Mouse (Mus musculus): ENCODE results near the gene C1ql2. TPM values are rescaled to one million over a fixed set of nuclear protein-coding genes. Genes with fewer than 3 reads are reported as not detected.

The C1ql2 gene
- total and polyA plus RNA-seq, 2 experiments from 2014 or later = 24.1 to 27.2 TPM

DNA sequence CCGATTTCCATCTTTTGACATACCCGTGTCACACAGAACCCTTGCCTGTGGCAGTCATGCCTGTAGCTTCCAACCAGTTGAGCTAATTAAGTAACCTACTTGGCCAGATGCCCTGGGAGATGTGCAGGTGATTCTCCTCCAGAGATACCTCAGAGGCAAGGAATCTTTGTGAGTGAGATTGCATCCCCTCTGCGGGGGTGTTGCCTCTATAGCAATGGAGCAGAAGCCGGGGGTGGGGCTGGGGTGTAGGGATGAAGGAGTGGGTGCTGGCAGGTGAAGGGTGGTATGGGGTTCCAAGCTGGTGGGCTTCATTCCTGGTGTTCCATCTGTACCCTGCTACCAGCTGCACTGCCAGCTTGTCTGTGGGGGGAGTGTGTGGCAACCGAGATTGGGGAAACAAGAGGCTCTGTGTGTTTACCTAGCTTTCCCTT lies 17.2 kb upstream of the C1ql2 start:
- ATAC-seq (ENCODE audit: low FRiP score) = no peak

DNA sequence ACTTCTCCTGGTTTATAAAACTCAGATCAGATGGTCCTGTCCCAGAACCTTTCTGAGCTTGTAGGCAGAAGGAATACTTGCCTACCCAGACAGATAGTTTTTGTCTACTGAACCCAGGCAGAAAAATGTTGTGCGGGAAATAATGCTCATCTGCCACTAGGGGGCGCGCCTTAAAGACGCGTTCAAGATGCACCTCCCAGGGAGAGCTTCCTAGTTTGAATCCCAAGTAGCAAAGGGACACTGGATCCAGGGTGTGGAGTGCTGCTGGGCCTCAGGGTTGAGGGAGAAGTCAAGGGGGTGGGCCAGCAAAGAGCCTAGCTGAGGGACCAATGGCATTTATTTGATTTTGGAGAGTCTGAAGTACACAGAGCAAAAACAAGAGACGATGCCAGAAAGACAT lies 12.7 kb upstream of the C1ql2 start:
- Histone ChIP-seq H3K4me1 (ENCODE audit: insufficient read depth, low read length) (no peaks in the 10 kb centered on the region), H3K4me3 (ENCODE audit: low read depth, low read length) (no peak overlapping the region), H3K9ac (replicated peaks; ENCODE audit: low read length, poor library complexity, severe bottlenecking) (no peak overlapping the region), H3K9me3 (ENCODE audit: low read length) (no peaks in the 10 kb centered on the region), H3K36me3 (ENCODE audit: insufficient read depth, low read length) (no peaks in the 10 kb centered on the region), H3K4me2 (ENCODE audit: low read depth, low read length, poor library complexity, severe bottlenecking) (no peak overlapping the region), H3K27ac (ENCODE audit: low read depth, low read length) (no peak overlapping the region), H3K27me3 (ENCODE audit: insufficient read depth, low read length) (0 out of 2 replicates have a peak, but pooled peaks cover 4% of the 10 kb centered on the region)
- 19% methylated on average over 6 of the region's 6 CpGs for WGBS
- ATAC-seq (ENCODE audit: low FRiP score) (no peak), DNase-seq (ENCODE audit: low spot score) (peak; percentile 65)
- peak; percentile 76 for TF ChIP-seq CTCF (IDR thresholded peaks at IDR 0.05)

More for the DNA sequence above, 17.2 kb upstream of the C1ql2 start:
- Histone ChIP-seq H3K4me1 (ENCODE audit: insufficient read depth, low read length) (no peaks in the 10 kb centered on the region), H3K4me2 (ENCODE audit: low read depth, low read length, poor library complexity, severe bottlenecking) (no peak overlapping the region), H3K36me3 (ENCODE audit: insufficient read depth, low read length) (no peaks in the 10 kb centered on the region), H3K9me3 (ENCODE audit: low read length) (no peaks in the 10 kb centered on the region), H3K4me3 (ENCODE audit: low read depth, low read length) (no peak overlapping the region), H3K27me3 (ENCODE audit: insufficient read depth, low read length) (no peaks in the 10 kb centered on the region), H3K27ac (ENCODE audit: low read depth, low read length) (no peak overlapping the region), H3K9ac (replicated peaks; ENCODE audit: low read length, poor library complexity, severe bottlenecking) (no peak overlapping the region)
- no peak for DNase-seq (ENCODE audit: low spot score)
- no peak for TF ChIP-seq CTCF (IDR thresholded peaks at IDR 0.05)
- WGBS = 88% methylated on average over 5 of the region's 5 CpGs

GRCm38 (mm10) chr1:120328212-120328611 lies 12.2 kb upstream of the C1ql2 start:
- H3K9me3 ChIP-seq (ENCODE audit: low read length) = no peaks in the 10 kb centered on the region
- H3K27me3 ChIP-seq (ENCODE audit: insufficient read depth, low read length) = 0 out of 2 replicates have a peak, but pooled peaks cover 4% of the 10 kb centered on the region
- H3K27ac ChIP-seq (ENCODE audit: low read depth, low read length) = no peak overlapping the region
- no peaks in the 10 kb centered on the region for H3K4me1 ChIP-seq (ENCODE audit: insufficient read depth, low read length)
- no peak overlapping the region for H3K4me3 ChIP-seq (ENCODE audit: low read depth, low read length)
- H3K9ac ChIP-seq (replicated peaks; ENCODE audit: low read length, poor library complexity, severe bottlenecking) = no peak overlapping the region
- H3K4me2 ChIP-seq (ENCODE audit: low read depth, low read length, poor library complexity, severe bottlenecking) = no peak overlapping the region
- no peak for TF ChIP-seq CTCF (IDR thresholded peaks at IDR 0.05)
- DNase-seq (ENCODE audit: low spot score) (no peak), ATAC-seq (ENCODE audit: low FRiP score) (no peak)
- no peaks in the 10 kb centered on the region for H3K36me3 ChIP-seq (ENCODE audit: insufficient read depth, low read length)
- WGBS = 54% methylated on average over 1 of the region's 1 CpGs

GRCm38 (mm10) chr1:120331841-120332240 lies 8.5 kb upstream of the C1ql2 start:
- no peak overlapping the region for H3K9ac ChIP-seq (replicated peaks; ENCODE audit: low read length, poor library complexity, severe bottlenecking)
- DNase-seq (ENCODE audit: low spot score) (no peak), ATAC-seq (ENCODE audit: low FRiP score) (no peak)
- no peak for TF ChIP-seq CTCF (IDR thresholded peaks at IDR 0.05)
- H3K27me3 ChIP-seq (ENCODE audit: insufficient read depth, low read length) = 0 out of 2 replicates have a peak, but pooled peaks cover 4% of the 10 kb centered on the region
- WGBS = 53% methylated on average over 6 of the region's 6 CpGs
- H3K4me3 ChIP-seq (ENCODE audit: low read depth, low read length) = no peak overlapping the region
- no peaks in the 10 kb centered on the region for H3K36me3 ChIP-seq (ENCODE audit: insufficient read depth, low read length)
- H3K9me3 ChIP-seq (ENCODE audit: low read length) = no peaks in the 10 kb centered on the region
- no peaks in the 10 kb centered on the region for H3K4me1 ChIP-seq (ENCODE audit: insufficient read depth, low read length)
- no peak overlapping the region for H3K27ac ChIP-seq (ENCODE audit: low read depth, low read length)
- no peak overlapping the region for H3K4me2 ChIP-seq (ENCODE audit: low read depth, low read length, poor library complexity, severe bottlenecking)

- no peaks in the 10 kb centered on the region for H3K36me3 ChIP-seq (ENCODE audit: insufficient read depth, low read length)
- WGBS = 37% methylated on average over 7 of the region's 7 CpGs
- no peak overlapping the region for H3K9ac ChIP-seq (replicated peaks; ENCODE audit: low read length, poor library complexity, severe bottlenecking)
- DNase-seq (ENCODE audit: low spot score) (no peak), ATAC-seq (ENCODE audit: low FRiP score) (no peak)
- H3K4me2 ChIP-seq (ENCODE audit: low read depth, low read length, poor library complexity, severe bottlenecking) = no peak overlapping the region
- H3K27ac ChIP-seq (ENCODE audit: low read depth, low read length) = no peak overlapping the region
- peaks cover 54% of the 10 kb centered on the region for H3K27me3 ChIP-seq (ENCODE audit: insufficient read depth, low read length)
- peak; percentile 61 for TF ChIP-seq CTCF (IDR thresholded peaks at IDR 0.05)
- no peaks in the 10 kb centered on the region for H3K4me1 ChIP-seq (ENCODE audit: insufficient read depth, low read length)
- H3K9me3 ChIP-seq (ENCODE audit: low read length) = no peaks in the 10 kb centered on the region
- H3K4me3 ChIP-seq (ENCODE audit: low read depth, low read length) = no peak overlapping the region
Observed at GRCm38 (mm10) chr1:120337970-120338369, 2.4 kb upstream of the C1ql2 start.

DNA sequence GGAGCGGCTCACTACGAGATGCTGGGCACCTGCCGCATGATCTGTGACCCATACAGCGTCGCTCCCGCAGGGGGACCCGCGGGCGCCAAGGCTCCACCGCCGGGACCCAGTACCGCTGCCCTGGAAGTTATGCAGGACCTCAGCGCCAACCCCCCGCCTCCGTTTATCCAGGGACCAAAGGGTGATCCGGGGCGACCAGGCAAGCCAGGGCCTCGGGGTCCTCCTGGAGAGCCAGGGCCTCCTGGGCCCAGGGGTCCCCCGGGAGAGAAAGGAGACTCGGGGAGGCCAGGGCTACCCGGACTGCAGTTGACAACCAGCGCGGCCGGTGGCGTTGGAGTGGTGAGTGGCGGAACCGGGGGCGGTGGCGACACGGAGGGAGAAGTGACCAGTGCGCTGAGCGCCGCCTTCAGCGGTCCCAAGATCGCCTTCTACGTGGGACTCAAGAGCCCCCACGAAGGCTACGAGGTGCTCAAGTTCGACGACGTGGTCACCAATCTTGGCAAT lies 842 bp downstream of the C1ql2 start:
- Histone ChIP-seq H3K4me3 (ENCODE audit: low read depth, low read length) (peak overlapping the region; percentile 38), H3K9ac (replicated peaks; ENCODE audit: low read length, poor library complexity, severe bottlenecking) (no peak overlapping the region), H3K4me1 (ENCODE audit: insufficient read depth, low read length) (no peaks in the 10 kb centered on the region), H3K36me3 (ENCODE audit: insufficient read depth, low read length) (no peaks in the 10 kb centered on the region), H3K27ac (ENCODE audit: low read depth, low read length) (no peak overlapping the region), H3K4me2 (ENCODE audit: low read depth, low read length, poor library complexity, severe bottlenecking) (peak overlapping the region; percentile 61), H3K9me3 (ENCODE audit: low read length) (no peaks in the 10 kb centered on the region), H3K27me3 (ENCODE audit: insufficient read depth, low read length) (peaks cover 61% of the 10 kb centered on the region)
- TF ChIP-seq CTCF (IDR thresholded peaks at IDR 0.05) = no peak
- no peak for DNase-seq (ENCODE audit: low spot score)
- no peak; the same call in 1 of the 2 replicates for ATAC-seq (ENCODE audit: low FRiP score)
- WGBS = 1% methylated on average over 40 of the region's 41 CpGs

All from midbrain, postnatal 0 days (tissue).